Mouse (Mus musculus) limb, embryonic 12.5 days (tissue): Measurements from ENCODE around the gene Cmc1. TPM values are rescaled to one million over a fixed set of nuclear protein-coding genes. Genes with fewer than 3 reads are reported as not detected.
A peak's percentile ranks its signal among the peaks of the same experiment; 100 is the strongest.

Source experiments
- ATAC-seq: fragments of 200-750 bp; cut with Nextera tagmentation; 2 replicates; pipeline ENCODE4 v1.8.0; 2017; ENCODE audit warnings: low read depth, moderate TSS enrichment; ENCODE audit not compliant: insufficient number of reproducible peaks, insufficient read depth, low FRiP score, low TSS enrichment
- H3K27ac ChIP-seq: fragments of 300-500 bp; sonication (generic); 2 replicates; pipeline ENCODE4 v1.5.1; 2016; ENCODE audit warnings: mild to moderate bottlenecking, moderate library complexity
- H3K27me3 ChIP-seq: fragments of 300-500 bp; sonication (generic); 2 replicates; pipeline ENCODE4 v1.6.1; 2016; ENCODE audit warnings: mild to moderate bottlenecking, moderate library complexity
- H3K36me3 ChIP-seq: fragments of 300-500 bp; sonication (generic); 2 replicates; pipeline ENCODE4 v1.6.1; 2016; ENCODE audit warnings: mild to moderate bottlenecking, moderate library complexity
- H3K4me1 ChIP-seq: fragments of 300-500 bp; sonication (generic); replicated peaks from 2 replicates; pipeline ENCODE4 v1.6.1; 2016
- H3K4me2 ChIP-seq: fragments of 300-500 bp; sonication (generic); 2 replicates; pipeline ENCODE4 v1.6.1; 2016; ENCODE audit warnings: mild to moderate bottlenecking, moderate library complexity
- H3K4me3 ChIP-seq: fragments of 300-500 bp; sonication (generic); replicated peaks from 2 replicates; pipeline ENCODE4 v1.5.1; 2016; ENCODE audit warnings: mild to moderate bottlenecking
- H3K9ac ChIP-seq: fragments of 300-500 bp; sonication (generic); replicated peaks from 2 replicates; pipeline ENCODE4 v1.6.1; 2016; ENCODE audit warnings: mild to moderate bottlenecking, moderate library complexity
- H3K9me3 ChIP-seq: fragments of 300-500 bp; sonication (generic); 2 replicates; pipeline ENCODE4 v1.6.1; 2016; ENCODE audit warnings: mild to moderate bottlenecking, moderate library complexity
- WGBS: fragments of 180-500 bp; shearing (Covaris S2); methylation state at CpG from one replicate; pipeline ENCODE4 v1.1.7; 2016; 5-methylcytosine and 5-hydroxymethylcytosine counted together
- polyA plus RNA-seq: library from polyadenylated mRNA; unstranded; fragments of >200 nt; fragmentation: Nextera tagmentation; extraction: Ambion mirVana; gene quantifications from 2 replicates; pipeline ENCODE4 v1.2.1, GENCODE M21; 2016

Gene Cmc1
- polyA plus RNA-seq, 1 experiment from 2014 or later = 48.9 TPM

DNA sequence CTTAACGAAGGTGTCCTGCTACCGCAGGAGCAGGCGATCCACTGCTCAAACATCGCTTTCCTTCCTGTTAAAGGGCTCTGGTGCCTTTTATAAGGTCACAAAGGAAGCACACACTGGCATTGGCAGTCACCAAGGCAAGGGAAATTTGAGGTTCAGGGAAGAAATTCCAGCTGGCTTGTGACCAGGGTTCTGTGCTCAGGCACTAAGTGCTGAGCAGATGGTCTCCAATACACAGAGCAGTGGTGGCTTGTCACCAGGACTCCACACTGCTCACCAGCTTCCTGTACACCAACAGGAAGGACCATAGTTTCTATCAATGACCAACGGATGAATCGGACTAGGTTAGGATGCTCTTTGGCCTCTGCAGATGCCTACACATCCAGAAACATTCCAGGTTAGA, 79.5 kb downstream of the Cmc1 start:
- no peak overlapping the region for H3K4me2 ChIP-seq
- H3K9ac ChIP-seq = no peak overlapping the region
- no peak overlapping the region for H3K27ac ChIP-seq
- WGBS = 87% methylated on average over 6 of the region's 6 CpGs
- H3K36me3 ChIP-seq = peaks cover 46% of the 10 kb centered on the region
- no peak overlapping the region for H3K4me3 ChIP-seq
- H3K27me3 ChIP-seq = no peaks in the 10 kb centered on the region
- no peaks in the 10 kb centered on the region for H3K4me1 ChIP-seq
- no peak for ATAC-seq
- no peaks in the 10 kb centered on the region for H3K9me3 ChIP-seq

DNA sequence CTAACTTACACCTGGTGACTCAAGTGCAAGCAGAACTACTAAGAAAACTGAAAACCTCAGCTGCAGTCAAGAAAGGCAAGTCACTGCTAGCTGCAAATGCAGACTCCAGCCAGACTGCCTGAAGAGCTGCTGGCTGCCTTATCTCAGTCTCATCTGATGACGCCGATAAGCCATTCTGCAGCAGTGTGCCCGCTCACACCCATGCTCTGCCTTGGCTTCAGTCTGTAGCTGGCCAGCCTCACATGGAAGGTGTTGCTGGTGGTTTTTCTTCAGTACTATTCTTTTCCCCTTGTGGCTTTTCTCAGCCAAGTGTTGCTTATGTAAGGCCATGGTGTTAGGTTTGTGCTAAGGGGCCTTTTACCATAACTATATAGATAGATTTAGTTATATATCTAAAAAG, 90.9 kb downstream of the Cmc1 start:
- no peak overlapping the region for H3K9ac ChIP-seq
- no peak overlapping the region for H3K4me2 ChIP-seq
- H3K27me3 ChIP-seq = no peaks in the 10 kb centered on the region
- no peaks in the 10 kb centered on the region for H3K4me1 ChIP-seq
- no peak for ATAC-seq
- no peak overlapping the region for H3K27ac ChIP-seq
- no peaks in the 10 kb centered on the region for H3K9me3 ChIP-seq
- peaks cover 55% of the 10 kb centered on the region for H3K36me3 ChIP-seq
- 82% methylated on average over 3 of the region's 3 CpGs for WGBS
- H3K4me3 ChIP-seq = no peak overlapping the region

DNA sequence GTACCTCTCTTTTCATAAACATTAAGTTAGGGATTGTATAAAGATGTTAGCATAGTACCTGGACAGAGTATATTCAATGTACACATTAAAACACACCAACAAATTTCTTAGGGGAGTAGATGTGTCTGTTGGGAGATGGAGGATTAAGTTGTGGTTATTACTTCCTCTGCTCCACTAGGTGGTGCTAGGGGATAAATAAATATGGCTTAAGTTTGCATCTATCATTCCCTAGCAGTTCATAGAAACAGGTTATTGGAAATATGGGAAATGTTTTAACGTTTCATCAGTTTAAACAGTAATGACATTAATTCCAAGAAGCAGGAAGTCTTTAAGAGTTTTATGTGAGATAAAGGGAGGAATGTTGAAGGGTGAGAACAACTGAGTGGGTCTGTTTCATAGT, 96.7 kb downstream of the Cmc1 start:
- ATAC-seq = no peak
- Histone ChIP-seq H3K36me3 (peaks cover 53% of the 10 kb centered on the region), H3K4me2 (no peak overlapping the region), H3K9me3 (no peaks in the 10 kb centered on the region), H3K4me3 (no peak overlapping the region), H3K4me1 (no peaks in the 10 kb centered on the region), H3K27ac (no peak overlapping the region), H3K9ac (no peak overlapping the region), H3K27me3 (no peaks in the 10 kb centered on the region)
- 50% methylated on average over 1 of the region's 1 CpGs for WGBS

DNA sequence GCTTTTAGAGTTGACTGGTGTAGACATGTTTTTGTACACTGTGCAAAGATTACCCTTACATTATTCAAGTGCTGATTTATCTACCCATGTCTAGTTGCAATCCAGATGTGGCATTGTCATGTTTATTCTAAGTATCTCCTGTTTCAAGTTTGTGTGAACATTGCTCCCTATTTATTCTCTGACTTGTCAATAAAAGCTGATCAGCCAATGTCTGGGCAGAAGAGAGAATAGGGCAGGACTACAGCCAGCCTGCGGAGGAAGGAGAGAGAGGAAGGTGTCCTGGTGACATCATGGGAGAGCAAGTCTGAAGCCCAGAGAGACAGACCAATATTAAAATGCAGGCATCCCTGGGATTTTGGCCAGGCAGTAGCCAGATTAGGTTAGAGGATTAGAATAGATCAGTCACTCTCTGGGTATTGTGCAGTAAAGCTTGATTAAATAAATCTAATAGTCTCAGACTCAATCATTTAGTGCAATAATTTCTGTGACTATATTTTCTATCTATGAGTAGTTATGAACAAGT, 104.9 kb downstream of the Cmc1 start:
- no peaks in the 10 kb centered on the region for H3K27me3 ChIP-seq
- H3K4me2 ChIP-seq = no peak overlapping the region
- no peak for ATAC-seq
- peaks cover 11% of the 10 kb centered on the region for H3K4me1 ChIP-seq
- H3K9me3 ChIP-seq = no peaks in the 10 kb centered on the region
- whole genome bisulfite sequencing = 71% methylated on average over 1 of the region's 1 CpGs
- H3K36me3 ChIP-seq = peaks cover 15% of the 10 kb centered on the region
- no peak overlapping the region for H3K9ac ChIP-seq
- no peak overlapping the region for H3K4me3 ChIP-seq
- no peak overlapping the region for H3K27ac ChIP-seq

DNA sequence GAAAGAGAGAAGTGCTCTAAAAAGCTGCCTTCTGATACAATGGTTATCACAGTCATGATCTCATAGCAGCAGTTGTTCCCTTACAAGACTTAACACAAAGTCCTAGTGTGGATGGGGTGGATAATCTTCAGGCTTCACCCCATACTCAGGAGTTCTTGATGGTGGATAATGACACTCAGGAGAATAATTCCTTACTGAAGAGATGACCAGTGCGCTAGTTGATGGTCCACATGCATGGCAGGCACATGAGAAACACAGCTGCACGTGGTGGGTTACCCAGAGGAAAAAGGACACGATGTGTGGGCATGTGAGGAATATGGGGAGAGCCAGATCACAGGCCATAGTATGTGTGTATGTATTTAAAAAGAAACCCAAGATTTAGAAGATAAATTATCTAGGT, 106.4 kb downstream of the Cmc1 start:
- no peak overlapping the region for H3K4me3 ChIP-seq
- H3K9me3 ChIP-seq = no peaks in the 10 kb centered on the region
- peaks cover 9% of the 10 kb centered on the region for H3K36me3 ChIP-seq
- no peak for ATAC-seq
- H3K27ac ChIP-seq = no peak overlapping the region
- WGBS = 92% methylated on average over 3 of the region's 3 CpGs
- H3K4me2 ChIP-seq = no peak overlapping the region
- H3K27me3 ChIP-seq = no peaks in the 10 kb centered on the region
- peaks cover 11% of the 10 kb centered on the region for H3K4me1 ChIP-seq
- no peak overlapping the region for H3K9ac ChIP-seq

DNA sequence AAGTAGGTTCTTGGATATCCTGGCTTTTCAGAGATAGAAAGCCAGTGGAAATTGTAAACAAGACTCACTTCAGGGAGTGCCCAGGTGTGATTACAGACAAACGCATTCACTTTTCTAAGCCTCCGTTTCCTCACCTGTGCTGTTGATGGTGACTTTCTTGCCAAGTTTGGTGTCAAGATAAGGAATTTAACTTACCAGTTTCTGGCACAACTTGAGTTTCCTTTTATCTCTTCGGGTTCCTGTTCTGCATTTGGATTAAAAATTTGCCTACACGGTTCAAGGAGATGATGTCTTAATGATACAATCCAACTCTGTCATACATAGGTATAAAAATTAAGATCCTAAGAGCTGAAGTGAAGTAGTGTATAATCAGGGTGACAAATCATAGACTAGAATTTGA, 107.2 kb downstream of the Cmc1 start:
- H3K9ac ChIP-seq = no peak overlapping the region
- H3K27me3 ChIP-seq = no peaks in the 10 kb centered on the region
- H3K4me3 ChIP-seq = no peak overlapping the region
- H3K27ac ChIP-seq = no peak overlapping the region
- no peak for ATAC-seq
- H3K4me1 ChIP-seq = peaks cover 11% of the 10 kb centered on the region
- no peaks in the 10 kb centered on the region for H3K9me3 ChIP-seq
- H3K36me3 ChIP-seq = peaks cover 4% of the 10 kb centered on the region; the same call in 1 of the 2 replicates
- 88% methylated on average over 4 of the region's 4 CpGs for WGBS
- H3K4me2 ChIP-seq = no peak overlapping the region

DNA sequence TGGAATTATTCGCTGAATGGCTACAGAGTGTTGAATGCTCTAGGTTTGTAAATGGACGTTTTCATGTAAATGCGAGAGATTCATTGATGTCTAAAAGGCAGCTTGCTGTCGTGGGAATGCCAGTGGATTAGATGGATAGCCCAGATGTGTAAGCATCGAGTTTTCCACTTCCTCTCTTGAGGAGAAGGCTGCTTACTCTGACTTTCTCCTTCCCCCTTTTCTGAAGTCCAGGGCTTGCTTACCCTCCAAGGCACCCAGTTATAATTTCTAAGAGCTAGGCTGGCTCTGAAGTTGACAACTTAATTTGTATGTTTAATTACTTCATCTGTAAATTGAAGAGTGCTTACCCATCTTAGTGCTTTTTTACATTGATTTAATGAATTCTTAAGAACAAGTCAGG, 108.3 kb downstream of the Cmc1 start:
- Histone ChIP-seq H3K9ac (peak overlapping the region; percentile 82), H3K27me3 (no peaks in the 10 kb centered on the region), H3K4me2 (peak overlapping the region; percentile 79), H3K9me3 (no peaks in the 10 kb centered on the region), H3K36me3 (no peaks in the 10 kb centered on the region; the same call in 1 of the 2 replicates), H3K4me3 (peak overlapping the region; percentile 80), H3K4me1 (peaks cover 11% of the 10 kb centered on the region), H3K27ac (no peak overlapping the region)
- 22% methylated on average over 5 of the region's 5 CpGs for WGBS
- no peak for ATAC-seq

DNA sequence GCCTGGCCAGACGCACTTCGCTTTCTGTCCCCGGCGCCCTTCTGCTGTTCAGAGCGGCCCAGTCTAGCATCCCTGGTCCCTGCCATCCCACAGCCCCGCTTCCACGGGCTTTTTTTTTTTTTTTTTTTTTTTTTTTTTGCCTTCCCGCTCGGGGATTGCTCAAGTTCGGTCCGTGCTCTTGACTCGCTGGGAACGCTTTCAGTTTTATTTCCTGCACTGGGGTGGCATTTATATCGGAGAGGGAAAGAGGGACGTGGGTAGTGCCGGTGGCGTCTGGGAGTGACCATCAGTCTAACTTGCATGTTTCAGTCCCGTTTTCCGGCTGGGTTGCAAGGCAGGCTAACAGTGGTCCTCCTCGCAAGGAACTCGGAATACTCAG, 109.0 kb downstream of the Cmc1 start:
- 2% methylated on average over 20 of the region's 21 CpGs for WGBS
- Histone ChIP-seq H3K4me2 (peak overlapping the region; percentile 79), H3K36me3 (no peaks in the 10 kb centered on the region; the same call in 1 of the 2 replicates), H3K4me3 (peak overlapping the region; percentile 80), H3K4me1 (peaks cover 11% of the 10 kb centered on the region), H3K27ac (peak overlapping the region; percentile 94), H3K27me3 (no peaks in the 10 kb centered on the region), H3K9ac (peak overlapping the region; percentile 82), H3K9me3 (no peaks in the 10 kb centered on the region)
- ATAC-seq = no peak; the same call in 1 of the 2 replicates

DNA sequence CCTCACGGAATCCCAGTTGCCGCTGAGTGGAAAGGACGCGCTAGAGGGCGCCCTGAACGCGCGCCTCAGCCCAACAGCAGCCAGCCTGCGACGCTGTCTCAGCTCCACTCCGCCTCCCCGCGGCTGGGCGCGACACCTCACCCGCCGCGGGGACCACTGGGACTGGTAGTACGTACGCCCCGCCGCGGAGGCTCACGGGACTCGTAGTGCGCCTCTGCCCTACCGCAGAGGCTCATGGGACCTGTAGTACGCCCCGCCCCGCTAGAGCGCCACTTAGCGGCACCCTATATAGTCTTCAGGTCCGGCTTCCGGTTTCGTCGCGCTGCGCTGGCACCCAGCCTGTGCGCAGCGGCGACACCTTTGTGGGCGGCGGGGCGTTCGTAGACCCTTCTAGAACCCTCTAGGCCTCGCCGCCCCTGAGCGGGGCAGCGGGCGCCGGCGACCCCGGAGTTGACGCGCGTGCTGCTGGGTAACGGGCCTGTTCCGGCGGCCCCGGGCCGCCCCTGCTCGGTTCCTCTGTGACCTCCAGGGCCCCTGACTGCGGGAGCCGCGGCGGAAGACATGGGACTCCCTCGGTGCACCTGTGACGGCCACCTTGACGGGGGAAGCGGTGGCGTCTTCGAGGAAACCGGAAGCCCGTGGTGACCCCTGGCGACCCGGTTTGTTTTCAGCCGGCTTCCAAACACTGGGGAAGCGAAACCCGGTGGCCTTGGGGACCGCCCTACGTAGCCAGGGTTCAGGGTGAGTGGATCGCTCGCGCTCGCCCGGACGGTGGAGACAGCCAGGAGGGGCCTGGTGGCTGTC, 109.6 kb downstream of the Cmc1 start, which contains the start of gene Azi2:
Gene Azi2 (plus strand): TSS at position 282 of the 804 bp plus-strand sequence.
- under 1% methylated on average over 87 of the region's 87 CpGs for WGBS
- H3K4me2 ChIP-seq = peak within 1 kb of the TSS; percentile 79
- H3K9ac ChIP-seq = peak within 1 kb of the TSS; percentile 82
- no peaks in the 10 kb centered on the region for H3K27me3 ChIP-seq
- H3K4me3 ChIP-seq = peak within 1 kb of the TSS; percentile 80
- ATAC-seq = peak; percentile 95
- peak within 1 kb of the TSS; percentile 94 for H3K27ac ChIP-seq
- H3K9me3 ChIP-seq = no peaks in the 10 kb centered on the region
- H3K4me1 ChIP-seq = peaks cover 11% of the 10 kb centered on the region
- H3K36me3 ChIP-seq = no peaks in the 10 kb centered on the region; the same call in 1 of the 2 replicates

DNA sequence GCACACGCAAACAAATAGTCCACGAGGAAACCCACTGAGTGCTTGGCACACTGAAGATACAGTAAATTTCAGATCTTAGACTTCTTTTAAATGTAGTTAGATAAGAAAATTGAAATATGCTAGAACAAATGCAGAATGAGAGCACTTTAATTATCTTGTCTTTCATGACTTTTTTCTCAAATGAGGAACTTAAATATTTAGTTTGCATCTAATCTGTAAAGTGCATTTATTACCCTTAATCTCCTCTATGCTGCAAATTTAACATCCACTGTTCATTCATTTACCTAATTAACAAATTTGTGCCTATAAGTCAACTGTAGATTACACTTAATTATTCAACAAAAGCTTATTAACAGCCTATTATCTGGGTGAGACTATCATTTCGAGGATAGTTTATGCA, 115.0 kb downstream of the Cmc1 start:
- Histone ChIP-seq H3K36me3 (no peaks in the 10 kb centered on the region), H3K9ac (no peak overlapping the region), H3K4me1 (no peaks in the 10 kb centered on the region), H3K4me3 (no peak overlapping the region), H3K27me3 (no peaks in the 10 kb centered on the region), H3K9me3 (no peaks in the 10 kb centered on the region), H3K27ac (no peak overlapping the region), H3K4me2 (no peak overlapping the region)
- no peak for ATAC-seq
- WGBS = 89% methylated on average over 3 of the region's 3 CpGs

DNA sequence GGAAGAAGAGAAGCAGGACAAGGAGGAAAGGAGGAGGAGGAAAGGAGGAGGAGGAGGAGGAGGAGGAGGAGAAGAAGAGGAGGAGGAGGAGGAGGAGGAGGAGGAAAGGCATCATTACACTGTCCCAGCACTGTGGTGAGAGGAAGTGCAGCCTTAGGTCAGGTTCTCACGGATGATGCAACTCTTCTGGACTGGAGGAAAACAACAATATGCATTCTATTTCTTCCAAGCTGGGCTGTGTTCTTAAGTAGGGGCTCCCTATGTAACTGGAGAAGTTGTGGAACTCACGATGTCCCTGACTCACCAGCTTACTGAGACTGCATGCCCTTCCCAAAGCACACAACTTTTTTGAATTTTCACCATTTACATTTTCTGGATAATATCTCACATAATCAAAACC, 118.3 kb downstream of the Cmc1 start:
- WGBS = 59% methylated on average over 2 of the region's 2 CpGs

More for the DNA sequence above, 118.3 kb downstream of the Cmc1 start:
- Histone ChIP-seq H3K9ac (no peak overlapping the region), H3K9me3 (no peaks in the 10 kb centered on the region), H3K4me3 (no peak overlapping the region), H3K27me3 (no peaks in the 10 kb centered on the region), H3K36me3 (no peaks in the 10 kb centered on the region), H3K4me2 (no peak overlapping the region), H3K4me1 (no peaks in the 10 kb centered on the region), H3K27ac (no peak overlapping the region)
- no peak for ATAC-seq
